Mouse (Mus musculus): ENCODE data around the gene Tapbp.

The Tapbp gene

GRCm38 (mm10) chr17:33965082-33965845 lies 49.6 kb downstream of the Tapbp start:
- in situ Hi-C loops (cut with MboI, MseI), result no loop called here

GRCm38 (mm10) chr17:33965846-33966550 lies 50.3 kb downstream of the Tapbp start:
- in situ Hi-C loops (cut with MboI, MseI), result no loop called here

- in situ Hi-C loops (cut with MboI, MseI), result no loop called here
Measured at GRCm38 (mm10) chr17:33968489-33968888, 52.8 kb downstream of the Tapbp start.

GRCm38 (mm10) chr17:33968927-33969326 lies 53.2 kb downstream of the Tapbp start:
- in situ Hi-C loops (cut with MboI, MseI), result no loop called here

- in situ Hi-C loops (cut with MboI, MseI), result no loop called here
Measured at GRCm38 (mm10) chr17:33969394-33969793, 53.7 kb downstream of the Tapbp start.

GRCm38 (mm10) chr17:33972691-33973090 lies 57.0 kb downstream of the Tapbp start:
- in situ Hi-C loops (cut with MboI, MseI), result loop anchor here (5.0 to 10.0 kb wide), 2 partner anchors 35 to 1588 kb away; partner anchors contain the start of gene Wiz

GRCm38 (mm10) chr17:33973572-33973971 lies 57.9 kb downstream of the Tapbp start:
- in situ Hi-C loops (cut with MboI, MseI), result loop anchor here (5.0 to 10.0 kb wide), 2 partner anchors 34 to 1589 kb away; partner anchors contain the start of gene Wiz

- in situ Hi-C loops (cut with MboI, MseI), result loop anchor here (10.0 kb wide), 1 partner anchor 1593 kb away; the partner anchor contains the start of gene Wiz
Measured at GRCm38 (mm10) chr17:33977861-33978557, 62.3 kb downstream of the Tapbp start.

GRCm38 (mm10) chr17:33978631-33979031 lies 62.9 kb downstream of the Tapbp start:
- in situ Hi-C loops (cut with MboI, MseI), result loop anchor here (10.0 kb wide), 1 partner anchor 1594 kb away; the partner anchor contains the start of gene Wiz
